Mouse (Mus musculus) ES-CJ7 (cell line): ENCODE results near the gene Tvp23b.
A peak's percentile ranks its signal among the peaks of the same experiment; 100 is the strongest.

Experiments used
- DNase-seq: peaks from one replicate; pipeline ENCODE4 v3.0.0; 2011; ENCODE audit warnings: low read depth, low spot score

The Tvp23b gene

DNA sequence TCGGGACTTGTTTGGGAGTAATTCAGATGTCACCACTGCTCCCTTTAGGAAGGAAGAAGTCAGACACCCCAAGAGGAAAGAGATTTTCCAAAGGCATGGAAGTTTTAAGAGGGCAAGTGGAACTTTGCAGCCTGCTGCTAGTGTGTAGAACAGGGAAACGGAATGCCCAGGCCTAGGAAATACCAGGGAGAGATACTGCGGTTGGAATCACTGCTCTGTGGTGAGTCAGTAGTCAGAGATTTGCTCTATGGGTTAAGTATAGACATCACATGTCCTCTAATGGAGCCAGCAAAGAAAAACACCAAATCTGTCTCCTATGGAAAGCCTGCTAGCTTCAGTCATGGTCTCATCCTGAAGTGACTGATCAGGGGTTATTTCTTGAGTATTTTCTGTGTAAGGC lies 60.9 kb downstream of the Tvp23b start:
- DNase-seq = peak; percentile 15

DNA sequence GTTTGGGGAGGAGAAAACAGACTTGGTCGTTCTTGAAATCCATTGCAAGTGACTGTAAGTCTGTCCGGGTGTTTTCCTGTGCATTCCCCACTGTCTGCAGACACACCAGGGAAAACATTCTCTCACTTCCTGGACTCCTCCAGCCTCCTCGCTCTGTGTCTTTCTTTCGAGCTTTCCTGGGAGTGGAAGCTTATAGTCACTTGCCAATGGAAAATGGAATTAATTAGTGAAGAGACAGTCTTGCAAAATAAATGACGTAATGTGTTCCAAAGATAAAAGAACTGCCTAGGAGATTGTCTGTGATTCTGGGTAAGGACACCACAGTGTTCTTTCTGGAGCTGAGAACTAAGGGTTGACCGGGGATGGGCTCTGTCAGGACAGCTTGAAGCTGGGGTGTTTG lies 64.3 kb downstream of the Tvp23b start:
- no peak for DNase-seq

DNA sequence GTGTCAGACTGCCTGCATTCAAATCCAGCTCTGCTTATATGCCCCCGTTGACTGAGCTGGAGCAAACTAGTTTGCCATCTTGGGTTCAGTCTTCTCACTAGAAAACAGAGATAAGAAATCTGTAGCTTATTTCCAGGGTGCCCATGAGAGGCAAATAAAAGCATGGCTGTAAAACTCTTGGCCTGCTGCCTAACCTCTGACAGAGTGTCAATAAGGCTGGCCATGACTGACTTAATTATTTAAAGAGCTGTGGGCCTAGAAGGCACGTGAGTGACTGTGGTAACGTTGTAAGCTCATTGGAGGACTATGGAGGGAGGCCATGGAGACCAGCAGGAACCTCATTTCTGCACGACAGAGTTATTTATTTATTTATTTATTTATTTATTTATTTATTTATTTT lies 66.3 kb downstream of the Tvp23b start:
- DNase-seq = no peak

DNA sequence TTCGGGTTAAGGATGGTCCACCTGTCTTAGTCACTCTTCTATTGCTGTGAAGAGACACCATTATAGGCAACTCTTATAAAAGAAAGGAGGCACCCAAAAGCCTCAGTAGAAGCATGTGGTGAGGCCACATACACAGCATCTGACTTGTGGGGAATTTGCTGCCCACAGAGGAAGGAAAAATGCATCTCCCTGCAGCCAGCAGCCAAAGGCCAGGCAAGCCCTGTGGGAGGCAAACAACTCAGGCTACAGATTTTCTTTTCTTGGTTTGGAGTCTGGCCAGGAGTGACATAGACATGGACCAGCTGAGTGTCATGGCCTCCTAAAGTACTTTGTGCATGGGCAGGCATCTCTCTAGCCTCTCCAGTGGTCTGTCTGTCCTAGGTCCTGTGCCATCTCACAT lies 70.3 kb downstream of the Tvp23b start:
- no peak for DNase-seq

DNA sequence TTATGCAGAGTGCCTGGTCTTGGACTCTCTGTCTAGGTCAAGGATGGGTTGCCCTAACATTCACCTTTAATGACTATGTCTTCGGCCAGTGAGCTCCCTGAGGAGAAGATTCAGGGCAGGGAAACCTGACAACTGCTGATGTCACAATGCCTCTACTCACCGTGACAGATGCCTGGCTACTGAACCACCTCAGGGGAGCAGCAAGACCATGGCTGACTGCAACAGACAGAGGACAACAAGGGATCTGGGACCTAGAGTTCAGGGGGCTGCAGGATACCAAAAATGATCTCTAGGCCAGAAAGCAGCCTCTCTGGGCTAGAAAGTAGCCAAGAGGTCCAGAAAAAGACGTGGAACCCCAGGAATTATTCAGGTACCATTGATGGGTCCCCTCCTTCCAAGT lies 71.8 kb downstream of the Tvp23b start, which contains the start of gene Cdrt4:
TSS of gene Cdrt4 (plus strand) at position 182 of the 400 bp plus-strand sequence.
- DNase-seq = peak; percentile 12

DNA sequence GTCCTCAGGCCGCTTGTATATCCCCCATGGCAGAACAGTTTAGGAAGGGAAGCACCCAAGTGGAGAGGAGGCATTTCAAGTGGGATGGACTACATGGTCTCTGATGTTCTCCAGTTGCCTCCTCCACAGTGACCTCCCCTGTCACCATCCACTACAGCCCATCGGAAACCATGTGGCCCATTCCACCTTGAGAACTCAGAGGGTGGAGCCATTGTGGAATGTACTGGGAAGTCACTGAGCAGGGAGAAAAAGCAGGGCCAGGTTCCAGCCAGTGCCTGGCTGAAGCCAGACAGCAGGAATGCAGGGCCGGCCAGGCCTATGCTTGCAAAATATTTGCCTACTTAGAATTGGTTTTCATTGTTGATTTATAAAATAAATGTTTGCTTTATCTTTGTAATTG lies 75.5 kb downstream of the Tvp23b start:
- DNase-seq = peak; percentile 37

DNA sequence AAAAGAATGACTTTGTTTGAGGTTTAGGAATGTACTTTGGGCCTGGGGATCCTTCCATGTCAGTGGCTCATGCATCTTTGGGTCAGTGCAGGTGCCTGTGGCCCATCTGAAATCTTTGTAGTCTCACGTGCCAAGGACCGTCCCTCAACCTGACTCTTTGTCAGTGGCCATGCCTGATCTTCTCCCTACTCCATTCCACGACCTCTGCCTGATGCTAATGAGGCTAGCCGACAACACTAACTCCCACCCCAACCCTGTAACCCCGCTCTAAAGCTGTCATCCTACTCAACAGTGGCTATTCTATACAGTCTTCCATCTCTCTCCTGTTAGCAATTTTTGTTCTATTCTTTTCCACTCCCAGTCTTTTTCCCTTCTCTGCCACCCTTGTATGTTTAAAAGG lies 75.9 kb downstream of the Tvp23b start:
- no peak for DNase-seq

DNA sequence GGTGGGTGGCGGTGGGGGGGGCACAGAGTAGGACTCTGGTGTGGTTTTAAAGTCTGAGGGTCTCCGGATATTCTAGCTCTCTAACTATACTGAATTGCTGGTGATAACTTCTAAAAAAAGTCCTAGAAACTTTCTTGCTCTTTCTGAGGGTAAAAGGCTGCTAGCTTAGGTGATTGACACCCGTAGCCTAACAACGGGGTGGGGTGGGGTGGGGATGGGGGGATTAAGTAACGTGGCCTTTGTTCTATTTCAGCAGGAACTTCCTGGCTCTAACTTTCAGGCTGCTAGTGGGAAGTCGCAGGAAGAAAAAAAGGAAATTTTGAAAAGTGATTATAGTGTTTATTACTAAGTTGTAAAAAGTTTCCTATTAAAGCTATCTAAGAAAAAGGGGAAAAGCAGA lies 76.5 kb downstream of the Tvp23b start:
- peak; percentile 45 for DNase-seq

DNA sequence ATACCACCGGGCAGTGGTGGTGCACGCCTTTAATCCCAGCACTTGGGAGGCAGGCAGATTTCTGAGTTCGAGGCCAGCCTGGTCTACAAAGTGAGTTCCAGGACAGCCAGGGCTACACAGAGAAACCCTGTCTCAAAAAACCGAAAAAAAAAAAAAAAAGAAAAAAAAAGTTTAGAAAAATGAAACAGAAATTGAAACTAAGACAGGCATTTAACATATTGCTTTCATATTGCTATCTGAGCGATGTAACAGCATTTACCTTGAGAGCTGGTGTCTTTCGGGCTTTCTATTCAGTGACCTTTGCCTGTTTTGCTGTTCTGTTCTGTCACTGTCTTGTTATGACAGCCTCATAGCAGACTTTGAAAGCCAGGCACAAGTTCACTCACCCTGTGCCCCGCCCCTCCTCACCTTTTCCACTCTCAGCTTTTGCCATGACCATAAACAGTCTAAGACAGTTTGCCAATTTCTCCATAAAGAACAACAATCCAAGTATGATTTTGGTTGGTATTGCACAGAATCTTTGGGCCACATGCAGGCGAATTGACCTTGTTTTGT lies 78.4 kb downstream of the Tvp23b start:
- DNase-seq = no peak

DNA sequence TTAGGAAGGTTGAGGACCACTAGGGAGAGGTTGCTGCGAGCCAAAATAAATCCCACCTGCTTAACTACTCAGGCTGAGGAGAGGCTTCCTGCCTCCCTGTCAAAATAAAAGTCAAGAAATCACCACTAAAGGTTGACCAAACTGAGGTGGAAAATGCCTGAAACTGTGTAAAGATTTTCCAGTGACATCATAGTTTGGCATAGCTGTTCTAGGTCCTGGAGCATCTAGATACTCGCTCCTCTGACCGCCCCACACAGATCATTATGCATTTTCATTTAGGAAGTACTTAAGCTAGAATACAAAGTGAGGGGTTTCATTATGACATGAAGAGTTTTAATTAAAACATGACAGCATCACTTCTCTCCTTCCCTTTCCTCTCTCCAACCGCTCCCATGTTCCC lies 84.0 kb downstream of the Tvp23b start:
- DNase-seq = no peak

DNA sequence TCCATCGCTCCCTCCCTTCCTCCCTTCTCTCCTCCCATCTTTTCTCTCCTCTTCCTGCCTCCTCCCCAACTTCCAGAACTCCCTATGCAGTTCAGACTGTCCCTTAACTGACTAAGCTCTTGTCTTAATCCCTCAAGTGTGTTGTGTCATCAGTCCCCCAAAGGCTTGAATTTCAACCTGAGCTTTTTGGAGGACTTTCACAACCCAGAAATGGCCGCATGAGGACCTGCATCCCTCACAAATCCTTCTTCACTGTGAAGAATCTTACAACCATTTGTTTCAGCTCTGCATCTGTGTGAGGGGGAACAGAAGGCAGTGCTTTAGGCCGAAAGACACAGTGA lies 87.1 kb downstream of the Tvp23b start:
- no peak for DNase-seq
